Mouse (Mus musculus) MEL (cell line): ENCODE measurements at regions not wholly inside any gene's neighbourhood (a gene's known extent, or its start where the extent isn't known, plus 50 kb on each side); places are given as distances from the start of the nearest gene placed in this dataset.
A peak's percentile ranks its signal among the peaks of the same experiment; 100 is the strongest.
"Not testable (repeated sequence)": the region's sequence is repeated elsewhere in the genome, so short reads cannot be mapped to it uniquely, and the experiment has no call there.

ENCODE experiments used
- DNase-seq: peaks from one replicate; pipeline ENCODE4 v3.0.0; 2011; ENCODE audit warnings: low read depth, low spot score
- H3K27ac ChIP-seq: 2 replicates; pipeline ENCODE4 v1.5.1; 2012; ENCODE audit warnings: low read depth, mild to moderate bottlenecking, control low read depth, low read length, moderate library complexity; ENCODE audit not compliant: control insufficient read depth
- H3K27me3 ChIP-seq, 2 experiments: fragments of 150-350 bp in 1 of 2; sonication (generic) in 1 of 2; 2 replicates each; pipeline ENCODE4 v1.6.1; 2012; ENCODE audit warnings: low read length in 2 of 2, mild to moderate bottlenecking in 2 of 2, improper control_type of control experiment in 1 of 2, moderate library complexity in 1 of 2; ENCODE audit not compliant: insufficient read depth in 2 of 2, control insufficient read depth in 1 of 2
- H3K36me3 ChIP-seq, 2 experiments: 2 replicates each; pipeline ENCODE4 v1.6.1; 2012 to 2014; ENCODE audit warnings: low read length in 2 of 2, improper control_type of control experiment in 1 of 2, inconsistent platforms in 1 of 2, mild to moderate bottlenecking in 1 of 2; ENCODE audit not compliant: insufficient read depth in 2 of 2, control insufficient read depth in 1 of 2
- H3K4me1 ChIP-seq, 2 experiments: fragments of 150-350 bp in 1 of 2; sonication (generic) in 1 of 2; 2 replicates each; pipeline ENCODE4 v1.6.1; 2012; ENCODE audit warnings: low read length in 2 of 2, improper control_type of control experiment in 1 of 2, mild to moderate bottlenecking in 1 of 2; ENCODE audit not compliant: insufficient read depth in 2 of 2, control insufficient read depth in 1 of 2
- H3K4me3 ChIP-seq, 2 experiments: fragments of 150-350 bp in 1 of 2; sonication (generic) in 1 of 2; 2 replicates each; pipeline ENCODE4 v1.5.1; 2012; ENCODE audit warnings: low read depth in 2 of 2, low read length in 2 of 2, mild to moderate bottlenecking in 2 of 2, moderate library complexity in 2 of 2, control low read depth in 1 of 2, improper control_type of control experiment in 1 of 2; ENCODE audit not compliant: control insufficient read depth in 1 of 2, insufficient read depth in 1 of 2
- H3K79me2 ChIP-seq: 2 replicates; pipeline ENCODE4 v1.6.1; 2012; ENCODE audit warnings: mild to moderate bottlenecking, low read length, moderate library complexity; ENCODE audit not compliant: control insufficient read depth, poor library complexity, insufficient read depth
- H3K9ac ChIP-seq: 2 replicates; pipeline ENCODE4 v1.6.1; 2012; ENCODE audit warnings: low read depth, mild to moderate bottlenecking, control low read depth, low read length, moderate library complexity; ENCODE audit not compliant: control insufficient read depth, poor library complexity, severe bottlenecking
- H3K9me3 ChIP-seq: fragments of 150-350 bp; sonication (generic); replicated peaks from 2 replicates; pipeline ENCODE4 v1.6.1; 2012; ENCODE audit warnings: mild to moderate bottlenecking, low read length, improper control_type of control experiment, moderate library complexity; ENCODE audit not compliant: insufficient read depth
- BHLHE40 ChIP-seq: IDR thresholded peaks from 2 replicates; pipeline ENCODE4 v1.6.1; 2012; ENCODE audit warnings: low read depth, mild to moderate bottlenecking, inconsistent platforms, low read length, improper control_type of control experiment, borderline replicate concordance
- CHD1 ChIP-seq: IDR thresholded peaks from 2 replicates; pipeline ENCODE4 v1.6.1; 2012; ENCODE audit warnings: low read depth, mild to moderate bottlenecking, inconsistent platforms, low read length, improper control_type of control experiment
- CHD2 ChIP-seq: IDR thresholded peaks from 2 replicates; pipeline ENCODE4 v1.6.1; 2011; ENCODE audit warnings: low read length, improper control_type of control experiment
- CTCF ChIP-seq, 3 experiments: IDR thresholded peaks in 2 of 3; conservative IDR thresholded peaks in 1 of 3; 2 replicates each; pipeline ENCODE4 v1.5.1; 2011 to 2012; ENCODE audit warnings: low read length in 3 of 3, low read depth in 2 of 3, mild to moderate bottlenecking in 2 of 3, improper control_type of control experiment in 1 of 3, inconsistent platforms in 1 of 3, mixed read lengths in 1 of 3, moderate library complexity in 1 of 3; ENCODE audit not compliant: control insufficient read depth in 1 of 3, insufficient read depth in 1 of 3, poor library complexity in 1 of 3, severe bottlenecking in 1 of 3
- E2F4 ChIP-seq: IDR thresholded peaks from 2 replicates; pipeline ENCODE4 v1.6.1; 2011; ENCODE audit warnings: low read depth, low read length, improper control_type of control experiment, borderline replicate concordance
- GATA1 ChIP-seq: IDR thresholded peaks from 2 replicates; pipeline ENCODE4 v1.6.1; 2011; ENCODE audit warnings: low read depth, low read length, improper control_type of control experiment
- HCFC1 ChIP-seq: IDR thresholded peaks from 2 replicates; pipeline ENCODE4 v1.6.1; 2012; ENCODE audit warnings: low read depth, mild to moderate bottlenecking, inconsistent platforms, low read length, improper control_type of control experiment, moderate library complexity
- JUND ChIP-seq: IDR thresholded peaks from 2 replicates; pipeline ENCODE4 v1.6.1; 2011; ENCODE audit warnings: low read depth, mild to moderate bottlenecking, improper control_type of control experiment, low read length
- MAFK ChIP-seq: IDR thresholded peaks from 2 replicates; pipeline ENCODE4 v1.6.1; 2011; ENCODE audit warnings: low read depth, mild to moderate bottlenecking, low read length, improper control_type of control experiment, borderline replicate concordance
- MAZ ChIP-seq: IDR thresholded peaks from 2 replicates; pipeline ENCODE4 v1.6.1; 2012; ENCODE audit warnings: low read depth, mild to moderate bottlenecking, inconsistent platforms, low read length, improper control_type of control experiment
- MYC ChIP-seq: IDR thresholded peaks from 2 replicates; pipeline ENCODE4 v1.6.1; 2011; ENCODE audit warnings: low read depth, mild to moderate bottlenecking, low read length, improper control_type of control experiment, moderate library complexity
- NELFE ChIP-seq: IDR thresholded peaks from 2 replicates; pipeline ENCODE4 v1.6.1; 2011; ENCODE audit warnings: low read depth, low read length, improper control_type of control experiment
- POLR2A ChIP-seq, 2 experiments: IDR thresholded peaks; 2 replicates each; pipeline ENCODE4 v1.6.1; 2011 to 2012; ENCODE audit warnings: low read length in 2 of 2, mild to moderate bottlenecking in 2 of 2, control low read depth in 1 of 2, improper control_type of control experiment in 1 of 2, low read depth in 1 of 2, moderate library complexity in 1 of 2; ENCODE audit not compliant: control insufficient read depth in 1 of 2, insufficient read depth in 1 of 2, poor library complexity in 1 of 2
- SIN3A ChIP-seq: IDR thresholded peaks from 2 replicates; pipeline ENCODE4 v1.6.1; 2012; ENCODE audit warnings: low read length, improper control_type of control experiment, inconsistent platforms
- SMC3 ChIP-seq: IDR thresholded peaks from 2 replicates; pipeline ENCODE4 v1.6.1; 2011; ENCODE audit warnings: low read depth, low read length, improper control_type of control experiment
- TCF12 ChIP-seq: IDR thresholded peaks from 2 replicates; pipeline ENCODE4 v1.6.1; 2014; ENCODE audit warnings: low read depth, mild to moderate bottlenecking, inconsistent platforms, low read length, improper control_type of control experiment, moderate library complexity
- USF1 ChIP-seq: IDR thresholded peaks from 2 replicates; pipeline ENCODE4 v1.6.1; 2014; ENCODE audit warnings: low read depth, mild to moderate bottlenecking, inconsistent platforms, low read length, improper control_type of control experiment, moderate library complexity
- ZMIZ1 ChIP-seq: IDR thresholded peaks from 2 replicates; pipeline ENCODE4 v1.6.1; 2012; ENCODE audit warnings: low read depth, mild to moderate bottlenecking, inconsistent platforms, low read length, improper control_type of control experiment, moderate library complexity

GRCm38 (mm10) chr3:54580339-54580738 is 112.3 kb upstream of the Supt20 start:
- H3K27me3 ChIP-seq = no peaks in the 10 kb centered on the region
- H3K4me1 ChIP-seq = no peaks in the 10 kb centered on the region
- no peaks in the 10 kb centered on the region for H3K36me3 ChIP-seq
- H3K9ac ChIP-seq = no peak overlapping the region
- no peak overlapping the region for H3K4me3 ChIP-seq
- no peaks in the 10 kb centered on the region for H3K79me2 ChIP-seq
- DNase-seq = peak; percentile 6
- H3K27ac ChIP-seq = no peak overlapping the region
- TF ChIP-seq GATA1 (no peak), CTCF (IDR thresholded peaks at IDR 0.05 in 2 of 3, conservative IDR thresholded peaks at IDR 0.05 in 1 of 3; ENCODE audit: control insufficient read depth in 1 of 3, insufficient read depth in 1 of 3, low read depth in 2 of 3, low read length in 3 of 3, poor library complexity in 1 of 3, severe bottlenecking in 1 of 3) (peak; percentile 7 to 23 (median 16); a peak in 2 of 6 replicates)
- no peaks in the 10 kb centered on the region for H3K9me3 ChIP-seq

- not testable (repeated sequence) for H3K9ac ChIP-seq, H3K27ac ChIP-seq, H3K79me2 ChIP-seq, H3K4me1 ChIP-seq, H3K4me3 ChIP-seq, DNase-seq, H3K36me3 ChIP-seq, H3K9me3 ChIP-seq, H3K27me3 ChIP-seq
Measured at GRCm38 (mm10) chr3:54585781-54586180, 106.8 kb upstream of the Supt20 start.

- Histone ChIP-seq H3K79me2 (no peaks in the 10 kb centered on the region), H3K4me3 (no peak overlapping the region), H3K36me3 (no peaks in the 10 kb centered on the region), H3K27me3 (no peaks in the 10 kb centered on the region), H3K9me3 (no peaks in the 10 kb centered on the region), H3K27ac (no peak overlapping the region)
- no peak for TF ChIP-seq JUND
- TF ChIP-seq, all 39 proteins: peak for 0
- no peak overlapping the region for H3K9ac ChIP-seq
- no peak for DNase-seq
- H3K4me1 ChIP-seq = no peaks in the 10 kb centered on the region
Measured at GRCm38 (mm10) chr3:54587127-54587995, 105.2 kb upstream of the Supt20 start.

- Histone ChIP-seq H3K27ac (no peak overlapping the region), H3K79me2 (no peaks in the 10 kb centered on the region), H3K9me3 (no peaks in the 10 kb centered on the region), H3K36me3 (no peaks in the 10 kb centered on the region), H3K27me3 (no peaks in the 10 kb centered on the region), H3K9ac (no peak overlapping the region), H3K4me1 (no peaks in the 10 kb centered on the region), H3K4me3 (no peak overlapping the region)
- TF ChIP-seq SIN3A (no peak), NELFE (no peak), CTCF (IDR thresholded peaks at IDR 0.05 in 2 of 3, conservative IDR thresholded peaks at IDR 0.05 in 1 of 3; ENCODE audit: control insufficient read depth in 1 of 3, insufficient read depth in 1 of 3, low read depth in 2 of 3, low read length in 3 of 3, poor library complexity in 1 of 3, severe bottlenecking in 1 of 3) (no peak), CHD1 (no peak), BHLHE40 (no peak), USF1 (no peak), MYC (no peak), HCFC1 (no peak), SMC3 (no peak), CHD2 (no peak), ZMIZ1 (no peak), MAFK (no peak), TCF12 (no peak), MAZ (no peak), E2F4 (no peak), POLR2A (IDR thresholded peaks at IDR 0.05; ENCODE audit: control insufficient read depth in 1 of 2, insufficient read depth in 1 of 2, low read depth in 1 of 2, low read length in 2 of 2, poor library complexity in 1 of 2) (no peak)
- no peak for DNase-seq
Measured at GRCm38 (mm10) chr3:54588198-54588597, 104.4 kb upstream of the Supt20 start.
